Mouse (Mus musculus): ENCODE data around the gene Jarid2. TPM values are rescaled to one million over a fixed set of nuclear protein-coding genes. Genes with fewer than 3 reads are reported as not detected.
A peak's percentile ranks its signal among the peaks of the same experiment; 100 is the strongest.

Jarid2 gene
- total and polyA plus RNA-seq, 2 experiments from 2014 or later, result 16.5 to 22.2 TPM

DNA sequence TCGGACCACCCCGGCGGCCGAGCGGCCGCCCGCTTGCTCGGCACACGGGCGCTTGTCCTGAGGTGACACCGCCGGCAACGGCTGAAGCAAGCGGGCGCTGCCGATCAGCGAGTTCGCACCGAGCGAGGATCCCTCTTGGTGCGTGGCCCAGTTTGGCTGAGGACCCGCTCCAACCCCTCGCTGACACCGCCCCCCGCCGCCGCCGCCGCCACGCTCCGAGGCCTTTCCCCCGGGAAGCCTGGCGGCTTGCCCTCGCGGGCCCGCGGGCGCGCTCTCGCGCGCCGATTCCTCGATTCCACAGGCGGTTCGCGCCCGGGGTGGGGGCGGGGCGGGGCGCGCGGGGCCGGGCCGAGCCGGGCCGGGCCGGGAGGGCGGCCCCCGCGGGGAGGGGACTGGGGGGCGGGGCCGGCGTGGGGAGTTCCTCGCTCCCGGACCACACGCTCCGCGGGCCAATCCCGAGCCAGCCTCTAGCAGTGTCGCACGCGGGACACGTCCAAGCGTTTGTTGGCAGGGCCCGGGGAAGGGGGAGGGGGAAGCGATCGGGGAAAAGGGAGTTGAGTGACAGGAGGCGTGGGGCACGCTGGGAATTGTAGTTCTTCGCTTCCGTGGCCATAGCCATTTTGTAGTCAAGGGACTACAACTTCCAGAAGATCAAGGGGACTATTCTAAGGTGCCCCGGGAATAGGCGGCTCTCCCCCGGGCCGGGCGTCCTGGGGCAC lies 1.0 kb downstream of the Jarid2 start:
- H3K27me3 ChIP-seq (ENCODE audit: insufficient read depth, low read length), result no peaks in the 10 kb centered on the region
- H3K4me1 ChIP-seq (ENCODE audit: insufficient read depth), result peaks cover 9% of the 10 kb centered on the region; the same call in 1 of the 2 replicates
- peak overlapping the region; percentile 95 for H3K4me2 ChIP-seq (ENCODE audit: low read depth)
- H3K4me3 ChIP-seq (ENCODE audit: low read depth, low read length), result peak overlapping the region; percentile 75
- TF ChIP-seq CTCF (IDR thresholded peaks at IDR 0.05; ENCODE audit: low read depth), result no peak
- no peaks in the 10 kb centered on the region for H3K9me3 ChIP-seq (ENCODE audit: low read length)
- DNase-seq, result peak; percentile 99
- H3K27ac ChIP-seq (ENCODE audit: low read depth, low read length), result peak overlapping the region; percentile 95
- WGBS, result 1% methylated on average over 71 of the region's 87 CpGs
- peak overlapping the region; percentile 85 for H3K9ac ChIP-seq
- ATAC-seq, result peak; percentile 95
- H3K36me3 ChIP-seq (ENCODE audit: insufficient read depth), result no peaks in the 10 kb centered on the region

DNA sequence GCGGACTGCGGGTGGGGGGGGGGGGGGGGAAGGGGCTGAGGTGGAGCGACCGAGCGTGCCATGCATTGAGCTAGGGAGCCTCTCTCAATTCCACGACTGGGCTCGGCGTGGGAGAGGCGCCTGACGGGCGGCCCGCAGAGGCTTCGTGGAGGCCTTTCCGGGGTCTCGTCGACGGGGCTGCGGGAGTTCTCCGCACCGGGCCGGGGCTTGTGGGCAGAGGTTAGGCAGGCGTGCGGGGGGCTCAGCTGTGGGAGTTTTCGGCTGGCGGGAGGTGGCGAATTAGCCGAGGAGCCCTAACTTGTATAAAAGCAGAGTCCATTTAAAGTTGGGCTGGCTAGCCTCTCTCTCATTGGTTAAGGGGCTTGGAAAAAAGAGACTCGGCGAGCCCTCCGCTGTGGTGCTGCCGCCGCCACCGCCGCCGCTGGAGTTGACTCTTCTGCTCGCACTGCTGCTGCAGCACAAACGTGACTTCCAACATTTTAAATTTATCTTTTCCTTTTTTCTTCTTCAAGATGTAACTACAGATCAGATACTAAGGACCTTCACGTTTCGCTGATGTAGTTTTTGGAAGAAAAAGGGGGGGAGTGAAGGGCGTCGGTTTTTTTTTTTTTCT lies 1.8 kb downstream of the Jarid2 start:
- Histone ChIP-seq H3K4me2 (ENCODE audit: low read depth) (peak overlapping the region; percentile 95), H3K4me1 (ENCODE audit: insufficient read depth) (peaks cover 13% of the 10 kb centered on the region; the same call in 1 of the 2 replicates), H3K4me3 (ENCODE audit: low read depth, low read length) (peak overlapping the region; percentile 75), H3K9me3 (ENCODE audit: low read length) (no peaks in the 10 kb centered on the region), H3K27me3 (ENCODE audit: insufficient read depth, low read length) (no peaks in the 10 kb centered on the region), H3K36me3 (ENCODE audit: insufficient read depth) (no peaks in the 10 kb centered on the region), H3K27ac (ENCODE audit: low read depth, low read length) (peak overlapping the region; percentile 95), H3K9ac (peak overlapping the region; percentile 85)
- 2% methylated on average over 36 of the region's 41 CpGs for whole genome bisulfite sequencing
- TF ChIP-seq CTCF (IDR thresholded peaks at IDR 0.05; ENCODE audit: low read depth), result no peak
- ATAC-seq, result peak; percentile 78
- DNase-seq, result peak; percentile 92

DNA sequence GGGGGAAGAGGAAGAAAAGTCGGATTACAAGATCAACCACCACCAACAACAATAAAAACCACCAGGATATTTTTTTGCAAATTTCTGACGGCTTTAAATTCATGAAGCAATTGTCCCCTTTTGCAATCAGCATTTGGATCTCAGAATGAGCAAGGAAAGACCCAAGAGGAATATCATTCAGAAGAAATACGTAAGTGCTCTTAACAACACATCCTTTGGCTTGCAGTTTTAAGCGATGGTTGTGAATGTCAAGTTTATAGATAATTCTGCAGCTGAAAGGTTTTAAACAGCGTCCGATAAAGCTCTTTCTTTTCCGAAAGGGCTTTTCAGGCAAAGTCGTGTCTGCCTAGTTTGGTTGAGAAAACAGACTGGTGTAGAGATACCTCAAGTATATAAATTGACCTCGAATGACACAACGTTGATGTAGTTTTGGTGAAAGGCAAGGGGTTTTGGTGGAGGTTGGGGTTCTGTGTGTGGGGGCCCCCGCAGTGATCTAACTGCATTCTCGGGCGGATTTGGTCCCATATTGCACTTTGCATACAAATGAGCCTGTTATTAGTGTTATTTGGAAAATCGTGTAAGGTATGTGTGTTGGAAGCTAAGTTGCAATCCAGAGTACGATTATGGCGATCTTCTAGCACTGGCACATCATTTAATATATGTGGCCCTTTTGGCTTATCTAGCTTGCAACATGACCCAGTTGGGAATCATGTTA lies 2.6 kb downstream of the Jarid2 start:
- TF ChIP-seq CTCF (IDR thresholded peaks at IDR 0.05; ENCODE audit: low read depth), result no peak
- peaks cover 13% of the 10 kb centered on the region; the same call in 1 of the 2 replicates for H3K4me1 ChIP-seq (ENCODE audit: insufficient read depth)
- WGBS, result under 1% methylated on average over 16 of the region's 16 CpGs
- peak overlapping the region; percentile 95 for H3K4me2 ChIP-seq (ENCODE audit: low read depth)
- no peak overlapping the region for H3K27ac ChIP-seq (ENCODE audit: low read depth, low read length)
- DNase-seq, result peak; percentile 35
- H3K9ac ChIP-seq, result peak overlapping the region; percentile 85
- H3K4me3 ChIP-seq (ENCODE audit: low read depth, low read length), result peak overlapping the region; percentile 75
- no peak for ATAC-seq
- no peaks in the 10 kb centered on the region for H3K27me3 ChIP-seq (ENCODE audit: insufficient read depth, low read length)
- H3K36me3 ChIP-seq (ENCODE audit: insufficient read depth), result no peaks in the 10 kb centered on the region
- no peaks in the 10 kb centered on the region for H3K9me3 ChIP-seq (ENCODE audit: low read length)

DNA sequence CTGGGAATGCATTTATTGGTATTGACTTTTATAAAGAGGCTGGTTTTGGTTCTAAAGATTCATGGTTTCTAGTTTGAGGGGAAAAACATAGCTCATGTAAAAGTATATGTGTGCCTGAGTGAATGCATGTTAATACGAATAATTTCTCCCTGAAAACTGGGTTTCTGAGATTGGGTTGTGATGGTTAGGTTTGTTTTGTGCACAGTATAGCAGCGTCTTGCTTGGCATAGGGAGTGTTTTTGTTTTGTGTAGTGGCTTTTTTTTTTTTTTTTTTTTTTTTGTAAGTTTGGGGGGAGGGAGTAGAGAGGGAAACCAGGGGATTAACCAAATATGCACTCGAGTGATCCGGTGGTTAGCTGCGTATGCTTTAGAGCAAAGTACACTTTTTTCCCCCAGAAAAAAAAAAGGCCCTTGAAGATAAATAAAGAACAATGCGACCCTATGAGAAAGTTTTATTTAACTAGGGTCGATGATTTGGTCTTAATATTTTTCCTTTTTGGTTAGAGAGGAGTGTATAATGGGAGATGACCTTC lies 3.2 kb downstream of the Jarid2 start:
- peak overlapping the region; percentile 75 for H3K4me3 ChIP-seq (ENCODE audit: low read depth, low read length)
- H3K4me2 ChIP-seq (ENCODE audit: low read depth), result peak overlapping the region; percentile 95
- H3K9ac ChIP-seq, result peak overlapping the region; percentile 85
- no peak overlapping the region for H3K27ac ChIP-seq (ENCODE audit: low read depth, low read length)
- no peaks in the 10 kb centered on the region for H3K27me3 ChIP-seq (ENCODE audit: insufficient read depth, low read length)
- H3K9me3 ChIP-seq (ENCODE audit: low read length), result no peaks in the 10 kb centered on the region
- H3K4me1 ChIP-seq (ENCODE audit: insufficient read depth), result peaks cover 13% of the 10 kb centered on the region
- WGBS, result under 1% methylated on average over 7 of the region's 7 CpGs
- DNase-seq (no peak), ATAC-seq (no peak)
- TF ChIP-seq CTCF (IDR thresholded peaks at IDR 0.05; ENCODE audit: low read depth), result no peak
- H3K36me3 ChIP-seq (ENCODE audit: insufficient read depth), result no peaks in the 10 kb centered on the region

DNA sequence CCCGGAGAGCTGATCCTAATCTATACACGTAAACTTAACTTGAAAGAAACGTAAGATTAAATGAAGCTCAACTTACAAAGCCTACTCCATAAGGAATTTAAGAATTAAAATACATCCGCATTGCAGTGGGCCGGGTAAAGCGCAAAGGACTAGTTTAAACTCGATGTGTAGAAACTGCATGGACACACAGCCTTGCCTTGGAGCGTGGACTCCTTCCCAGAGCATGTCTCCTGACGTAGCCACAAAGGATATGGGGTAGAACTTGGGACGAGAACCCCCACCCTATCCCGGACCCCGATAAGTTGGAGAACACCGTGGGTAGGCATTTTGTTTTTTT lies 3.7 kb downstream of the Jarid2 start:
- H3K4me1 ChIP-seq (ENCODE audit: insufficient read depth), result peaks cover 13% of the 10 kb centered on the region
- peak overlapping the region; percentile 85 for H3K9ac ChIP-seq
- no peak for ATAC-seq
- H3K4me3 ChIP-seq (ENCODE audit: low read depth, low read length), result peak overlapping the region; percentile 75
- DNase-seq, result peak; percentile 42
- TF ChIP-seq CTCF (IDR thresholded peaks at IDR 0.05; ENCODE audit: low read depth), result no peak
- H3K27me3 ChIP-seq (ENCODE audit: insufficient read depth, low read length), result no peaks in the 10 kb centered on the region
- H3K36me3 ChIP-seq (ENCODE audit: insufficient read depth), result no peaks in the 10 kb centered on the region
- H3K9me3 ChIP-seq (ENCODE audit: low read length), result no peaks in the 10 kb centered on the region
- WGBS, result under 1% methylated on average over 13 of the region's 13 CpGs
- peak overlapping the region; percentile 60; the same call in 1 of the 2 replicates for H3K27ac ChIP-seq (ENCODE audit: low read depth, low read length)
- H3K4me2 ChIP-seq (ENCODE audit: low read depth), result peak overlapping the region; percentile 95

DNA sequence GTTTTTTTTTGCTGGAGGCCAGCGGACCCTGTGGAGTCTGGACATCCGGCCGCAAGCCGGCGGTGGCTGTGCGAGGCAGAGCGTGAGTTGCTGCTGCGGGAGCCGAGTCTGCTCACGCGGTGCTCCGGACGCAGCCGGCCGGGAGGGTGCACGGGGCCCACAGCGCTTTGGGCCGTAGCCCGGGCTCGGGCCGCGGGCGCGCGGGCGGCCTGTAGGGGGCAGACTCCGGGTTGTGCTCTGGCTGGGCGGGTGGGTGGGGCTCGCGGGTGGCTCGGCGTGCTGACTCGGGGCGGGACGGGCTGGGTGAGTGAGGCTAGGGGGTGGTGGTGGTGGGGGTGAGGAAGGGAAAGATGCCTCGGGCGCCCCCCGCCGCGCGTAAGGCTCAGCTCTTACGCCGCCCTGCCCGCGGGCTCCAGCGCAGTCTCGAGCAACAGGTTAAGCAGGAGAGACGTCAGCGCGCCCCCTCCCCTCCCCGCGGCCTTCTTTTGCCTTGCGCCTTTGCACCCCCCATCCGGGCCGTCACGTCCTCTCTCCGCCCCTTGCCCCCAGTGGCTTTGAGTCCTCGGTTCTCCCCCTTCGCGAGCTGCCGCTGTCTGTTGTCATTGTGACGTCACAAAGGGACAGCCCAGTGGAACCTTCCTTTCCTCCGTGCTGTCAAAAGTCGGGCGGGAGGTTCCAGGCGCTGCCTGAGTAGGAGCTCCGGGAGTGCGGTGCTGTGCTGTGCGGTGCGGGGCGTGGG lies 4.3 kb downstream of the Jarid2 start:
- Histone ChIP-seq H3K4me2 (ENCODE audit: low read depth) (peak overlapping the region; percentile 95), H3K4me3 (ENCODE audit: low read depth, low read length) (peak overlapping the region; percentile 75), H3K36me3 (ENCODE audit: insufficient read depth) (no peaks in the 10 kb centered on the region), H3K27me3 (ENCODE audit: insufficient read depth, low read length) (no peaks in the 10 kb centered on the region), H3K4me1 (ENCODE audit: insufficient read depth) (peaks cover 13% of the 10 kb centered on the region), H3K9me3 (ENCODE audit: low read length) (no peaks in the 10 kb centered on the region), H3K9ac (peak overlapping the region; percentile 85), H3K27ac (ENCODE audit: low read depth, low read length) (peak overlapping the region; percentile 60)
- ATAC-seq, result peak; percentile 5; the same call in 1 of the 2 replicates
- WGBS, result 1% methylated on average over 62 of the region's 71 CpGs
- DNase-seq, result peak; percentile 78
- peak; percentile 43 for TF ChIP-seq CTCF (IDR thresholded peaks at IDR 0.05; ENCODE audit: low read depth)
